Mouse (Mus musculus) embryonic fibroblast, embryonic 13.5 days (primary cell): ENCODE data around the gene Trappc3l. TPM values are rescaled to one million over a fixed set of nuclear protein-coding genes. Genes with fewer than 3 reads are reported as not detected.

Experiments used
- H3K27ac ChIP-seq: 2 replicates; pipeline ENCODE4 v1.5.1; 2012; ENCODE audit warnings: low read length, control low read depth, inconsistent platforms; ENCODE audit not compliant: insufficient read depth
- H3K4me1 ChIP-seq: 2 replicates; pipeline ENCODE4 v1.6.1; 2011; ENCODE audit warnings: low read length; ENCODE audit not compliant: control insufficient read depth, insufficient read depth
- H3K4me3 ChIP-seq: 2 replicates; pipeline ENCODE4 v1.5.1; 2011; ENCODE audit warnings: mild to moderate bottlenecking, control low read depth, low read length; ENCODE audit not compliant: insufficient read depth
- CTCF ChIP-seq: IDR thresholded peaks from 2 replicates; pipeline ENCODE4 v1.5.1; 2011; ENCODE audit warnings: mild to moderate bottlenecking, control low read depth, low read length, moderate library complexity, borderline replicate concordance; ENCODE audit not compliant: insufficient read depth
- POLR2A ChIP-seq: IDR thresholded peaks from 2 replicates; pipeline ENCODE4 v1.6.1; 2011; ENCODE audit warnings: low read depth, mild to moderate bottlenecking, control low read depth, low read length, moderate library complexity
- polyA plus RNA-seq: library from polyadenylated mRNA; stranded (reverse); fragments of >200 nt; gene quantifications from 2 replicates; pipeline ENCODE4 v1.2.4, GENCODE M21; 2011; ENCODE audit warnings: low read depth; ENCODE audit not compliant: missing spikeins, insufficient read length

The Trappc3l gene
- polyA plus RNA-seq, 1 experiment, result not detected

GRCm38 (mm10) chr10:34127392-34128378 is 90.3 kb downstream of the Trappc3l start, which contains the start of gene Calhm6:
Gene Calhm6 (minus strand): TSS chr10:34127984.
- Histone ChIP-seq H3K27ac (peak within 1 kb of the TSS; percentile 71), H3K4me3 (peak within 1 kb of the TSS; percentile 33), H3K4me1 (peaks cover 4% of the 10 kb centered on the region; the same call in 1 of the 2 replicates)
- TF ChIP-seq POLR2A (no peak), CTCF (no peak)

DNA sequence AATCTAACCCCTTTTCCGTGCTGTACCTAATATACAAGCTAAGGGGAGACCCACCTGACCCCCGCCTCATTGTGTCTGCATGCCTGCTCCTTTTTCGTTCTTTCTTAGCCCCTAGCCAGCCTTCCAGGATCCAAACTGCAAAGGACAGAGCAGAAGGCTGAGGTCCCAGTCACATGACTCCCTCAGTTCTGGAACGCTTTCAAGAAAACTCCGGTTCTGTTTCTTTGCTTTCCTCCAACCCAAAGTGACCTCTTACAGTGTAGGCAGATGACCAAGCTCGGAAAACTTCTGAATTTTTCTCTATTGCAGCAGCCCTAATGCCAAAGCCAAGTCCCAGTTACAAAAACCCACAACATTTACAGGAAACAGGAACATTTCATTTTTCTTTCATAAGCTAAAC is 91.0 kb downstream of the Trappc3l start:
- TF ChIP-seq POLR2A (no peak), CTCF (no peak)
- H3K27ac ChIP-seq, result peak overlapping the region; percentile 71
- H3K4me3 ChIP-seq, result no peak overlapping the region
- peaks cover 4% of the 10 kb centered on the region; the same call in 1 of the 2 replicates for H3K4me1 ChIP-seq

GRCm38 (mm10) chr10:34131356-34131755 is 94.0 kb downstream of the Trappc3l start:
- Histone ChIP-seq H3K27ac (no peak overlapping the region), H3K4me3 (no peak overlapping the region), H3K4me1 (peaks cover 4% of the 10 kb centered on the region; the same call in 1 of the 2 replicates)
- TF ChIP-seq POLR2A, result no peak
- no peak for TF ChIP-seq CTCF

GRCm38 (mm10) chr10:34136432-34136831 is 99.0 kb downstream of the Trappc3l start:
- Histone ChIP-seq H3K27ac (no peak overlapping the region), H3K4me3 (no peak overlapping the region), H3K4me1 (no peaks in the 10 kb centered on the region)
- no peak for TF ChIP-seq CTCF
- no peak for TF ChIP-seq POLR2A

DNA sequence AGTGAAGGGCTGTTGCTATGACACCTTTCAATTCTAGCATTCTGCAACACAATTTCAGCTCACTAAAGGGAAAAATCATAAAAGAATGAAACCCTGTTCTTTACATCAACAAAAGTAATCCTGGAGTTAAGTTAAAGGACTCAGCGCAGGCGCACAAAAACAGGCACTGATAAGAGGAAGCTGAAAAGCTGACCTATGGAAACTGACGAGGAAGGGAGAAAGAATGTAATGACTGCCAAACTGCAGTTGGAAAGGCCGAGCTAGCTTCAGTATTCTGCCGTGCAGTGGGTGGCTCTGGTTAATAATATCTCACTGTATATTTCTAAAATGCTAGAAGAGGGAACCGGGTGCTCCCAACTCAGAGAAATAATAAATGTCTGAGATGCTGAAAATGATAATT is 100.6 kb downstream of the Trappc3l start:
- Histone ChIP-seq H3K27ac (no peak overlapping the region), H3K4me1 (no peaks in the 10 kb centered on the region), H3K4me3 (no peak overlapping the region)
- TF ChIP-seq CTCF (no peak), POLR2A (no peak)

DNA sequence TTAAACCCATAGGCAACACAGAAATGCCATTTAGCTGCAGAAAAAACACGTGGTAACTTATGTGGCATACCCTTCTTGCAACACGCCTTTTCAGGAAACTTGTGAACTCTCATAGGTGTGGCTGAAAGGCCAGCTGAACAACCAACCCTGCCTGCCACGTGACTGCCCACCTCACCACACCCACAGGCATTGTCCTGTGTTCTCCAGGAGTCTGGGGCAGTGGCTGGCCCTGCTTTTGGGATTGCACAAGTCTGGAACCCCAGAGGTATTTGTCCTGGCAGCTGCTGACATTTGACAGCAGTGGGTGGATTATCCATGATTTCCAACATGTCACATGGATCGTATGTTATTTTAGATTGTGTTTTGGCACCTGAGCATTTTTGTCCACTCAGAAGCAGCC is 102.4 kb downstream of the Trappc3l start:
- Histone ChIP-seq H3K27ac (no peak overlapping the region), H3K4me1 (no peaks in the 10 kb centered on the region), H3K4me3 (no peak overlapping the region)
- TF ChIP-seq CTCF, result no peak
- TF ChIP-seq POLR2A, result no peak

DNA sequence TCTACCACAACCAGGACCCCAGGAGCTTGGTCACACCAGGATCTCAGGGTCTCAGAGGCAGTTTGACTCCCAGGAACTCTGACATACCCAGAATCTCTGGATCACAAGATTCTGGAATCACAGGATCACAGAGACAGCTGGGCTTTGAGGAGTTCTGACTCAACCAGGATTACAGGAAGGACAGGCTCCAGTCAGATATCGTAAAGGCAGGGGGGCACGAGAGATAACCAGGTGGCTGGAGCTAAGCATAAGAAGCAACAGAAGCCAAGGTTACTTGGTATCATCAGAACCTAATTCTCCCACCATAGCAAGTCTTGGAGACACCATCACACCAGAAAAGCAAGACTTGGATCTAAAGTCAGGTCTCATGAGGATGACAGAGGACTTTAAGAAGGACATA is 104.3 kb downstream of the Trappc3l start:
- Histone ChIP-seq H3K27ac (no peak overlapping the region), H3K4me3 (no peak overlapping the region), H3K4me1 (no peaks in the 10 kb centered on the region)
- TF ChIP-seq CTCF, result no peak
- no peak for TF ChIP-seq POLR2A

DNA sequence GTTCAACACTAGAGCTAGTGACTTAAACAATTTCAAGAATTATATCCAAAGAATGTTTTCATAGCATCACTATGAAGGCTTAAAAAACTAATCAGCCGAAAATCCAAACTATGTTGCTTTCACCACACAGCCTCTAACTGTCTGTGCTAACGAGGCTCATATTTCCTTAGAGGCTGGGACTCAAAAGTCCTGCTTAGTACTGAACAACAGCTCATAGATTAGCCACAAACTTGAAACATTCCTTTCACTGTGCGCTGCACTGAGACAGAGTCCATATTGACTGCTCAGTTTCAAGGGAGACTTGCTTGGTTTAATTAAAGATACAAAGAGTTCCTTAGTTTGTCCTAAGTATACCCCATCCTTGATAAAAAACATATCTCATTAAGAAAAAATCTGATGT is 112.4 kb downstream of the Trappc3l start:
- TF ChIP-seq CTCF (no peak), POLR2A (no peak)
- no peak overlapping the region for H3K4me3 ChIP-seq
- H3K4me1 ChIP-seq, result peaks cover 4% of the 10 kb centered on the region; the same call in 1 of the 2 replicates
- no peak overlapping the region for H3K27ac ChIP-seq

- H3K4me1 ChIP-seq, result peaks cover 4% of the 10 kb centered on the region; the same call in 1 of the 2 replicates
- no peak overlapping the region for H3K4me3 ChIP-seq
- peak overlapping the region; percentile 64 for H3K27ac ChIP-seq
- TF ChIP-seq POLR2A (no peak), CTCF (no peak)
Measured at GRCm38 (mm10) chr10:34150454-34150853, 113.1 kb downstream of the Trappc3l start.

GRCm38 (mm10) chr10:34151827-34152226 is 114.4 kb downstream of the Trappc3l start:
- TF ChIP-seq CTCF (no peak), POLR2A (no peak)
- peaks cover 4% of the 10 kb centered on the region; the same call in 1 of the 2 replicates for H3K4me1 ChIP-seq
- no peak overlapping the region for H3K27ac ChIP-seq
- no peak overlapping the region for H3K4me3 ChIP-seq
